Mouse (Mus musculus): Measurements from ENCODE around the gene Nagpa. TPM values are rescaled to one million over a fixed set of nuclear protein-coding genes. Genes with fewer than 3 reads are reported as not detected.
A peak's percentile ranks its signal among the peaks of the same experiment; 100 is the strongest.

Nagpa gene
- polyA plus RNA-seq, 1 experiment from 2014 or later: 13.0 TPM

DNA sequence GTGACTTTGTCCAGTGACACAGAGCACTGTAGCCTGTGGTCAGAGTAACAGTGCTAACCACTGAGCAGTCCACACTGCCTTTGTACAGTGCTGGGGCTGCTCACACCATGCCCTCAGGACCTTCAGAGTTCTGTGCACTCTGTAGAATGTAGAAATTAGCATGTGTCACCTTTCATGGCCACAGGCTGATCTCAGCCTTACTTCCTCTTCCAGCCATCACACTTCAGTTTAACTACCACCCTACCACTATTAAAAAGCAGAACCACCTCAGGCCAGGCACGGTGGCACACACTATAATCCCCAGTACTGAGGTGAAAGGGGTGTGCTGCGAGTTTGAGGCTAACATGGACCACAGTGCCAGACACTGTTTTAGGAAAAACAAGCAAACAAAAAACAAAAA is 6.6 kb upstream of the Nagpa start:
- WGBS (ENCODE audit: insufficient replicate concordance): 68% methylated on average over 2 of the region's 2 CpGs
- Histone ChIP-seq H3K9ac (ENCODE audit: low read depth, low read length) (no peak overlapping the region), H3K27me3 (ENCODE audit: control insufficient read depth, insufficient read depth, low read length) (no peaks in the 10 kb centered on the region), H3K4me3 (ENCODE audit: low read depth, low read length) (no peak overlapping the region), H3K9me3 (replicated peaks; ENCODE audit: control insufficient read depth, low read length) (no peaks in the 10 kb centered on the region), H3K36me3 (ENCODE audit: control insufficient read depth, insufficient read depth, low read length) (no peaks in the 10 kb centered on the region), H3K27ac (ENCODE audit: low read depth, low read length) (no peak overlapping the region), H3K4me2 (no peak overlapping the region), H3K4me1 (ENCODE audit: control insufficient read depth, insufficient read depth, low read length) (no peaks in the 10 kb centered on the region)
- ATAC-seq (replicated peaks; ENCODE audit: insufficient number of reproducible peaks, low FRiP score, low TSS enrichment): no peak

DNA sequence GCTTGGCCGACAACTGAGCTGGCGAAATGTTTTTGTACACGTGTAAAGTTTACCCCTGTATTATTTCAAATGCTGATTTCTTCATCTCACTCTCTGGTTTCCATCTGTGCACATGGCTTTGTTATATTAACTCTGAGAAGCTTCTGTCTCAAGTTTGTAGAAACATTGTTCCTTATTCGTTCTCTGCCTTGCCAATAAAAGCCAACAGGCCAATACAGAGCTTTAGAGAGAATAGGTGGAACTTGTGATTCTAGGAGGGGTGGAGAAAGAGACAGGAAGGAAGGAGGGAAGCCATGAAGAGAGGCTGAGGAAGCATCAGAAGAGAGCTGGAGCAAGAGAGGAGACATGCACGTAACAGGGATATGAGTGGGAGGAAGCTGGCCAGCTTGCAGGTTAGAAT is 2.2 kb upstream of the Nagpa start:
- Histone ChIP-seq H3K36me3 (ENCODE audit: control insufficient read depth, insufficient read depth, low read length) (no peaks in the 10 kb centered on the region), H3K27me3 (ENCODE audit: control insufficient read depth, insufficient read depth, low read length) (no peaks in the 10 kb centered on the region), H3K4me1 (ENCODE audit: control insufficient read depth, insufficient read depth, low read length) (peaks cover 7% of the 10 kb centered on the region; the same call in 1 of the 2 replicates), H3K27ac (ENCODE audit: low read depth, low read length) (no peak overlapping the region), H3K9ac (ENCODE audit: low read depth, low read length) (0 out of 2 replicates have a peak overlapping the region, but pooled peaks have one; percentile 22), H3K4me3 (ENCODE audit: low read depth, low read length) (no peak overlapping the region), H3K9me3 (replicated peaks; ENCODE audit: control insufficient read depth, low read length) (no peaks in the 10 kb centered on the region), H3K4me2 (no peak overlapping the region)
- WGBS (ENCODE audit: insufficient replicate concordance): 59% methylated on average over 5 of the region's 5 CpGs
- no peak for ATAC-seq (replicated peaks; ENCODE audit: insufficient number of reproducible peaks, low FRiP score, low TSS enrichment)

DNA sequence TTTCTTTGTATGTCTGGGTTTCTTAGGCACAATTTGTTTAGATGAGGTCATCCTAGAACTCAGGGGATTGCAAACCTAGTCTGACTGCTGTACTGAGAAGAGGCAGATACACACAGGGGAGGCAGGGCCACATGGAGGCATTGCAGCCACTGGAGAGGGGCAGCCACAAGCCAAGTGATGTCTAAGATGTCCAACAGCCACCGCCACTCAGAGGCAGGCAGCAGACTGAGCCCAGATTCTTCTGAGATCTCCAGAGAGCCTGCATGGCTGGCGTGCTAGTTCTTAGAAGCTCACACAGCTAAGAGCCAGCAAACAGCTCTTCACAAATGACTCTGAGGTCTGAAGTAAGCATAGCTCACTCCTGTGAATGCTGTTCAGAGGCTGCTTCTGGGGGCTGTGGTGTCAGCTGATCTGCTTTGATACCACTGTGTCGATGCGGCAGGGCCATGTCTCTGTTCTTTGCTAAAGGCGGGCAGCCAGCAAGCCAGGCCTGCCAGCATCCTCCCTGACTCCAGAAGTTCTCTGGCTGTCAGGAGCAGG is 1.7 kb upstream of the Nagpa start:
- no peak overlapping the region for H3K4me3 ChIP-seq (ENCODE audit: low read depth, low read length)
- no peak for ATAC-seq (replicated peaks; ENCODE audit: insufficient number of reproducible peaks, low FRiP score, low TSS enrichment)
- H3K27me3 ChIP-seq (ENCODE audit: control insufficient read depth, insufficient read depth, low read length): no peaks in the 10 kb centered on the region
- peaks cover 7% of the 10 kb centered on the region; the same call in 1 of the 2 replicates for H3K4me1 ChIP-seq (ENCODE audit: control insufficient read depth, insufficient read depth, low read length)
- no peaks in the 10 kb centered on the region for H3K36me3 ChIP-seq (ENCODE audit: control insufficient read depth, insufficient read depth, low read length)
- H3K9ac ChIP-seq (ENCODE audit: low read depth, low read length): no peak overlapping the region
- H3K27ac ChIP-seq (ENCODE audit: low read depth, low read length): no peak overlapping the region
- WGBS (ENCODE audit: insufficient replicate concordance): 66% methylated on average over 5 of the region's 5 CpGs
- H3K4me2 ChIP-seq: no peak overlapping the region
- no peaks in the 10 kb centered on the region for H3K9me3 ChIP-seq (replicated peaks; ENCODE audit: control insufficient read depth, low read length)

DNA sequence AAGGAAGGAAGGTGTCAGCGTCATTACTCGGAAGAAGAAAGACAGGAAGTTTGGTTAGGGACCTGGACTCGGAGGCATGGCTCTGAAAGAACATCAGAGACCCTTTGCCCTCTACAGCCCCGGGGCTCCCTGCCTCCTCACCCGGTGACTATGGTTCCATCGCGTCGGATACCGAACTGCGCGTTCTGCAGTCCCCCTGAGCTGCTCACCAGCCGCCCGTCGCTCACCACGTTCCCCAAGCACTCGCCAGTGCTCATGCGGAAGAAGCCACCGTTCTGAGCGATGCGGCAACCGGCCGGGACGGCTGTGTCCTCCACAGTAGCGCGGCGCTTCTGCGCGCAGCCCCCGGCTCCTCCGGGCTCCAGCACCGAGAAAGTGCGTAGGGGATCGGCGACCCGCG is 612 bp downstream of the Nagpa start:
- Histone ChIP-seq H3K4me2 (peak overlapping the region; percentile 85), H3K9me3 (replicated peaks; ENCODE audit: control insufficient read depth, low read length) (no peaks in the 10 kb centered on the region), H3K27me3 (ENCODE audit: control insufficient read depth, insufficient read depth, low read length) (no peaks in the 10 kb centered on the region), H3K4me1 (ENCODE audit: control insufficient read depth, insufficient read depth, low read length) (peaks cover 7% of the 10 kb centered on the region; the same call in 1 of the 2 replicates), H3K4me3 (ENCODE audit: low read depth, low read length) (peak overlapping the region; percentile 85), H3K36me3 (ENCODE audit: control insufficient read depth, insufficient read depth, low read length) (0 out of 2 replicates have a peak, but pooled peaks cover 2% of the 10 kb centered on the region), H3K27ac (ENCODE audit: low read depth, low read length) (no peak overlapping the region), H3K9ac (ENCODE audit: low read depth, low read length) (peak overlapping the region; percentile 73)
- 1% methylated on average over 36 of the region's 36 CpGs for WGBS (ENCODE audit: insufficient replicate concordance)
- ATAC-seq (replicated peaks; ENCODE audit: insufficient number of reproducible peaks, low FRiP score, low TSS enrichment): no peak

DNA sequence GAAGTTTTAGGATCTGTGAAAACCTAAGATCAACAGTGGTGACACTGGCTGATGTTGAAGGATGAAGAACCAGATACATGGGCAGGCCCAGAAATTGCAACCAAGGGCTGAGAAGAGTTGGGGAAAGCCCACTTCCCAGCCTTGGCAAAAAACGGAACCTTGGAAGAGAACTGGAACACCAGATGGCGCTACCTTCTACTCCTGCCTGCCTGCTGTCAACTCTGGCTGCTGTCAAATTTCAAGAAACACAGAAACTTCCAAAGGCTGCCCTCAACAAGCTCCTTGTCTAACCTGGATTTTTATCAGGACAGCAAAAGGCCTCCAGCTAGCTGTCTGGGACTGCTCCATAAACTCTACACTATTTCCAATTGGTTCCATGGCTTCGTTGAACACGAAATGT is 1.1 kb downstream of the Nagpa start:
- peak overlapping the region; percentile 85 for H3K4me3 ChIP-seq (ENCODE audit: low read depth, low read length)
- H3K4me1 ChIP-seq (ENCODE audit: control insufficient read depth, insufficient read depth, low read length): peaks cover 7% of the 10 kb centered on the region; the same call in 1 of the 2 replicates
- H3K4me2 ChIP-seq: peak overlapping the region; percentile 85
- H3K27ac ChIP-seq (ENCODE audit: low read depth, low read length): no peak overlapping the region
- 0 out of 2 replicates have a peak, but pooled peaks cover 2% of the 10 kb centered on the region for H3K36me3 ChIP-seq (ENCODE audit: control insufficient read depth, insufficient read depth, low read length)
- no peaks in the 10 kb centered on the region for H3K27me3 ChIP-seq (ENCODE audit: control insufficient read depth, insufficient read depth, low read length)
- WGBS (ENCODE audit: insufficient replicate concordance): 15% methylated on average over 4 of the region's 4 CpGs
- H3K9ac ChIP-seq (ENCODE audit: low read depth, low read length): no peak overlapping the region
- ATAC-seq (replicated peaks; ENCODE audit: insufficient number of reproducible peaks, low FRiP score, low TSS enrichment): no peak
- no peaks in the 10 kb centered on the region for H3K9me3 ChIP-seq (replicated peaks; ENCODE audit: control insufficient read depth, low read length)

DNA sequence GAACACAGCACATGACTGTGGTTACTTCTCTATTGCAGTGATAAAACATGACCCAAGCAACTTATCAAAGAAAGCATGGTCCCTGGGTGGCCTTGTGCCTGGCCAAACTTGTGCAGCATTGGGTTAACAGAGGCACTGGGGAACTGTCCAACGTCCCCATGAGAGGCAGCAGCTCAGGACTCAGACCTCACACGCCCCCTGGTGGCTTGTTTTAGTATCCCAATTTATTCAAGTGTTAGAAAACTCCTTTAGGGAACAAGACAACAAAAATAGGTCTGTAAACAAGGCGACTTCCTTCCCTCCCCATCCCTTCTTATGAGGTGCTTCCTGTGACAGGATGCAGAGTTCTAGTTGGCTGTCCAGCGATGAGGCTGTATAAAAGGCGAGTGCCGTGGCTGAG is 8.7 kb downstream of the Nagpa start:
- no peak overlapping the region for H3K9ac ChIP-seq (ENCODE audit: low read depth, low read length)
- H3K27me3 ChIP-seq (ENCODE audit: control insufficient read depth, insufficient read depth, low read length): no peaks in the 10 kb centered on the region
- no peak overlapping the region for H3K27ac ChIP-seq (ENCODE audit: low read depth, low read length)
- no peaks in the 10 kb centered on the region for H3K9me3 ChIP-seq (replicated peaks; ENCODE audit: control insufficient read depth, low read length)
- WGBS (ENCODE audit: insufficient replicate concordance): 26% methylated on average over 6 of the region's 6 CpGs
- H3K4me1 ChIP-seq (ENCODE audit: control insufficient read depth, insufficient read depth, low read length): no peaks in the 10 kb centered on the region
- H3K36me3 ChIP-seq (ENCODE audit: control insufficient read depth, insufficient read depth, low read length): 0 out of 2 replicates have a peak, but pooled peaks cover 2% of the 10 kb centered on the region
- H3K4me2 ChIP-seq: no peak overlapping the region
- no peak overlapping the region for H3K4me3 ChIP-seq (ENCODE audit: low read depth, low read length)
- ATAC-seq (replicated peaks; ENCODE audit: insufficient number of reproducible peaks, low FRiP score, low TSS enrichment): no peak

DNA sequence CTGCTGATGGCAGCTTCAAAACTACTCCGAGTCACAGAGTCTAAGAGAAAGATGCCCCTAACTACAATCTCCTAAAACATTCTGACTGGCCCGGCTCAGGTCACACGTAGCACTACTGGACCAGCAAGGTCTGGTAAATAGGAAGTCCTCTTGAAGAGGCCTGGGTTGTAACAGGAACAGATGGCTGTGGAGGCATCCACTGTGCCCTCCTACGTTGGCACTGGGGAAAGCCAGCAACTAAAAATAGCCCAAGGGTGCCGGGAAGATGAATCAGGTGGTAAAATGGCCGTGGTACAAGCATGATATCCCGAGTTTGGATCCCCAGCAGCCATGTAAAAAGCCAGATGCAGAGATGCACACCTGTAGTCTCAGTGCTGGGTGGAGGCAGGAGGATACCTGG is 17.6 kb downstream of the Nagpa start:
- Histone ChIP-seq H3K9ac (ENCODE audit: low read depth, low read length) (no peak overlapping the region), H3K4me3 (ENCODE audit: low read depth, low read length) (no peak overlapping the region)

DNA sequence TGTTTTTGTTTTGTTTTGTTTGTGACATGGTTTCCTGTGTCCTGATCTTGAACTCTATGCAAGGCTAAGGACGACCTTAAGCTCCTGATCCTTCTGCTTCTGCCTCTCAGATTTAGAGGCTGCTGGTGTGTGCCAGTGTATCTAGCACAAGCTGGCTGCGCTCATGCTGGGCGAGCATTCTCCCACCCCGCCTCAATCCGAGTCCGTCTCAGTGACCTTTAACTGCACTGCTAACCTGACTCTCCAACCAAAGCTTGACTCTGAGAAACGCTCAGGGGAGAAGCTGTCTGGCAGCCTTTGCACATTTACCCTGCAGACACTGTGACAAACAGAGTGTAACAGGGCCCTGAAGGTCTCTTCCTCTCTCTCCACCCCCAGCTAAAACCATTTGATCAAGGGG is 18.1 kb downstream of the Nagpa start:
- H3K4me1 ChIP-seq (ENCODE audit: control insufficient read depth, insufficient read depth, low read length): no peaks in the 10 kb centered on the region
- 59% methylated on average over 7 of the region's 7 CpGs for WGBS (ENCODE audit: insufficient replicate concordance)
- no peaks in the 10 kb centered on the region for H3K36me3 ChIP-seq (ENCODE audit: control insufficient read depth, insufficient read depth, low read length)
- no peak for ATAC-seq (replicated peaks; ENCODE audit: insufficient number of reproducible peaks, low FRiP score, low TSS enrichment)
- no peak overlapping the region for H3K4me2 ChIP-seq
- no peaks in the 10 kb centered on the region for H3K9me3 ChIP-seq (replicated peaks; ENCODE audit: control insufficient read depth, low read length)
- peaks cover 4% of the 10 kb centered on the region; the same call in 1 of the 2 replicates for H3K27me3 ChIP-seq (ENCODE audit: control insufficient read depth, insufficient read depth, low read length)
- no peak overlapping the region for H3K27ac ChIP-seq (ENCODE audit: low read depth, low read length)
- H3K4me3 ChIP-seq (ENCODE audit: low read depth, low read length): no peak overlapping the region
- no peak overlapping the region for H3K9ac ChIP-seq (ENCODE audit: low read depth, low read length)

More for the DNA sequence above, 17.6 kb downstream of the Nagpa start:
- no peaks in the 10 kb centered on the region for H3K9me3 ChIP-seq (replicated peaks; ENCODE audit: control insufficient read depth, low read length)
- WGBS (ENCODE audit: insufficient replicate concordance): 51% methylated on average over 7 of the region's 7 CpGs
- peaks cover 4% of the 10 kb centered on the region; the same call in 1 of the 2 replicates for H3K27me3 ChIP-seq (ENCODE audit: control insufficient read depth, insufficient read depth, low read length)
- no peak overlapping the region for H3K4me2 ChIP-seq
- H3K36me3 ChIP-seq (ENCODE audit: control insufficient read depth, insufficient read depth, low read length): no peaks in the 10 kb centered on the region
- ATAC-seq (replicated peaks; ENCODE audit: insufficient number of reproducible peaks, low FRiP score, low TSS enrichment): no peak
- H3K27ac ChIP-seq (ENCODE audit: low read depth, low read length): no peak overlapping the region
- no peaks in the 10 kb centered on the region for H3K4me1 ChIP-seq (ENCODE audit: control insufficient read depth, insufficient read depth, low read length)

DNA sequence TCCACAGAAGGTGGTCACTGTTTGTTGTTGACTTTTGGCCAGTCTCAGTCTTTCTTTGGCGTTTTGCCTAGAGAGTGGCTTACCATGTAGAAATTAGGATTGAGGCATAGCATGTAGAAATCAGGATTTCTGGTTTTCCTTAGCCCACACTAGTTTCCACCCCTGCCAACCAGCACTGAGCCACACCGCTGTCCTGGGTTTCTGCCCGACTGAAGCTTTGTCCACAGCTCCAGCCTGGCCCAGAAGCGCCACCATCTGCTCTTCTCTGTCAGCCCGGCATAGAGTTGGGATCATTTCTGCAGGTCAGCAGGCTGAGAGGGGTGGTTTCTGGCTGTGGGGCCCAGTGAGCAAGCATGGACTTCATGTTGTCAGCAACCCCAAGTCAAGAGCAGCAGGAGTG is 18.9 kb downstream of the Nagpa start:
- H3K4me2 ChIP-seq: no peak overlapping the region
- no peaks in the 10 kb centered on the region for H3K9me3 ChIP-seq (replicated peaks; ENCODE audit: control insufficient read depth, low read length)
- H3K36me3 ChIP-seq (ENCODE audit: control insufficient read depth, insufficient read depth, low read length): no peaks in the 10 kb centered on the region
- H3K4me3 ChIP-seq (ENCODE audit: low read depth, low read length): no peak overlapping the region
- peaks cover 4% of the 10 kb centered on the region for H3K27me3 ChIP-seq (ENCODE audit: control insufficient read depth, insufficient read depth, low read length)
- WGBS (ENCODE audit: insufficient replicate concordance): 79% methylated on average over 5 of the region's 5 CpGs
- H3K4me1 ChIP-seq (ENCODE audit: control insufficient read depth, insufficient read depth, low read length): no peaks in the 10 kb centered on the region
- no peak overlapping the region for H3K27ac ChIP-seq (ENCODE audit: low read depth, low read length)
- no peak overlapping the region for H3K9ac ChIP-seq (ENCODE audit: low read depth, low read length)
- no peak for ATAC-seq (replicated peaks; ENCODE audit: insufficient number of reproducible peaks, low FRiP score, low TSS enrichment)

Measured in heart, embryonic 11.5 days (tissue).